Mouse (Mus musculus) cerebellum, adult 18-20 months (tissue): ENCODE measurements around the gene Rpl13a.

Experiments
- DNase-seq, 2 experiments: peaks; one replicate each; pipeline ENCODE4 v3.0.0; 2021

Gene Rpl13a

DNA sequence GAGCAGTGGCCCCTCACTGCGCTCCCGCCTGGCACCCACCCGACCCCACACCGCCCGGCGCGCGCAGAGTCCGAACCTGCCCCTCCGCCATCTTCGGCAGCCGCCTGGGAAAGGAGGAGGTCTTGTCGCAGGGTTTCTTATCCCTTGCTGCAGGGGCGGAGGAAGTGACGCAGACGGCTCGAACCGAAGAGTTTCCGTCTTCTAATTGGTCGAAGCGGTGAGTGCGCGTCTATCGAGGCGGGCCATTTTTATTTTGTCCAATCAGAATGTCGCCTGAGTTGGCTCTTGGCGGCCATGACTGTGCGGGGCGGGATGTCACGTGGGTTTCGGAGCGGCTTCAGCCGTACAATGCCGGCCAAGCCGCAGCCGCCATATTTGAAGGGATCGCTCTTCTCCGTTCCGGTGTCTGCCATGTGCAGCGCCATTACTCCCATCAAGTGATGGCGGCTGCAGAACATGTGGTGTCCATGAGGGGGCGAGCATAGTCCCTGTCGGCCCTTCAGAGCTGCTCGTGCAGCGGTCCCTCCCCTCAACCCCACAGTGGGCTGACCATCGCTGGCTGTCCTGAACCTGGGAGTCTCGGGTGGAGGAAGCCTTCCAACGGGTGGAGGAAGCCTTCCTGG lies at the start of gene Rpl13a:
Gene Rpl13a (minus strand): TSS at position 138 of the 623 bp plus-strand sequence.
- DNase-seq, result peak; percentile 98 to 99

DNA sequence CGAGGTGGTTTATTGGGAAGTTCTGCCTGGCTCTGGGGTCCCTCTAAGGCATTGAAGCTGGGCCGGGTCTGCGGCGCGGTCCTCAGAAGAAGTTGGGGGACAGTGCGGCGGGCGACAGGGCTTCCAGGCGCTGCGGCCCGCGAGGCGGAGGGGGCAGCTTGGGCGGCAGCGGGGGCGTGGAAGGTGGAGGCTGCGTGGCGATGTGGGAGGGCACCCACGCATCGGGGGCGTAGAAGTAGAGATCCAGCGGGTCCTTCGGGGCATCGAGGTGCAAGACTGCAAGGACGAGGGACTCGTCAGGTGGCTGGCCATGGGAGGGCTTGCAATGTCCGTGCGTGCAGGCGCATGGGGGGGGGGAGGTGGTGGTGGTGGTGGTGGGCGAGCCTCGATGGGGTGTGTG lies 47.8 kb upstream of the Rpl13a start:
- peak in 1 of 2 experiments; percentile 28 for DNase-seq

DNA sequence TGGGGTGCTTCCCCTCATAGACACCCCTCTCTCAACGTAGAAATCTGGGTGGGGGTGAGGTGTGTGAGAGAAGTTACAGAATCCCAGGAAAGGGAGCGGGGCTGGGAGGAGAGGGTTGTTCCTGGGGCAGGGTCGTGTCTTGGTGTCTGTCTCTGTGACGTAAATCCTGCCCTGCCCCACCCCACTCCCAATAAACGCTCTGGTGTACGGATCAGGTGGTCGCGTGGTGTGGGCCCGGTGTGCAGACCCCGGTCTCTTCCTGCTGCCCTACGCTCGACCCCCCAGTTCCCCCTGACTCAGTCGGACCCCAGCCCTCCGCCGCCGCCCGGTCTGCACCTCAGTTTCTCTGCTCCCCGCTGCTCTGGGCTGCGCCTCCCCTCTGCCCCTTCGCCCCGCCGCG lies 47.4 kb upstream of the Rpl13a start:
- DNase-seq, result peak in 1 of 2 experiments; percentile 12

DNA sequence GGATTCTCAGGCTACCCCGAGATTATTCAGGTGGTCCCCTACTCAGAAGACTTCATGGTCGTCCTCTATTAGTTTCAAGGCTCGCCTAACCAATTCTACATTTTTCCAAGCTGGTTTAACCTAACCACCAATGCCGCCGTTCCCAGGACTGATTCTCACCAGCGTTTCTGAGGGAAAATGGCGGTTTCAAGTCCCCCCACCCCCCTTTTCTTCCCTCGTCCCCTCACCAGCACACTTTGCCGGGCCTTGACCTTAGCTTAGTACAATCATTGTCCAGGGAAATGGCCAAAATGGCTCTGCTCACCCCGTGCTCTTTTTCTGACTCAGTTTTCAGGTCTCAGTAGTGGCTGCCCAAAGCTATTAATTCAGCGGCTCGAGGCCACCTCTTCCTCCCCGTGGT lies 46.8 kb upstream of the Rpl13a start:
- no peak for DNase-seq

DNA sequence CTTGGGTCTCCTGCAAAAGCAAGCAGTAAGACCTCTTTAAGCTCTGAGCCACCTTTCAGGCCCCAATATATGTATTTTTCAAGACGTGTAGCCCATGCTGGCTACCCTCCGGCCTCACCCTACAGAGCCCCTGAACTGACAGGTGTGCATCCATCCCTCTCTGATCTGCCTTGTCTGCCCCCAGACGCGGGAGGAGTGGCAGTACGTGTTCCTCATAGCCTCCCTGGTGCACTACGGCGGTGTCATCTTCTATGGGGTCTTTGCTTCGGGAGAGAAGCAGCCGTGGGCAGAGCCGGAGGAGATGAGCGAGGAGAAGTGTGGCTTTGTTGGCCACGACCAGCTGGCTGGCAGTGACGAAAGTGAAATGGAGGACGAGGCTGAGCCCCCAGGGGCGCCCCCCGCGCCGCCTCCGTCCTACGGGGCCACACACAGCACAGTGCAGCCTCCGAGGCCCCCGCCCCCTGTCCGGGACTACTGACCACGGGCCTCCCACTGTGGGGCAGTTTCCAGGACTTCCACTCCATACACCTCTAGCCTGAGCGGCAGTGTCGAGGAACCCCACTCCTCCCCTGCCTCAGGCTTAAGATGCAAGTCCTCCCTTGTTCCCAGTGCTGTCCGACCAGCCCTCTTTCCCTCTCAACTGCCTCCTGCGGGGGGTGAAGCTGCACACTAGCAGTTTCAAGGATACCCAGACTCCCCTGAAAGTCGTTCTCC lies 46.2 kb upstream of the Rpl13a start:
- DNase-seq, result peak in 1 of 2 experiments; percentile 23

DNA sequence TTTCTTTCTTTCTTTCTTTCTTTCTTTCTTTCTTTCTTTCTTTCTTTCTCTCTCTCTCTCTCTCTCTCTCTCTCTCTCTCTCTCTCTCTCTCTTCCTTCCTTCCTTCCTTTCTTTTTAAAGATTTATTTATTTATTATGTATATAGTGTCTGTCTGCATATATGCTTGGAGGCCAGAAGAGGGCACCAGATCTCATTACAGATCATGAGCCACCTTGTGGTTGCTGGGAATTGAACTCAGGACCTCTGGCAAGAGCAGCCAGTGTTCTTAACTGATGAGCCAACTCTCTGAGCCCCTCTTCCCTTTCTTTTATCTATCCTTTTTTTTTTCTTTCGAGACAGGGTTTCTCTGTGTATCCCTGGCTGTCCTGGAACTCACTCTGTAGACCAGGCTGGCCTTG lies 45.2 kb upstream of the Rpl13a start:
- DNase-seq, result peak in 1 of 2 experiments; percentile 36

DNA sequence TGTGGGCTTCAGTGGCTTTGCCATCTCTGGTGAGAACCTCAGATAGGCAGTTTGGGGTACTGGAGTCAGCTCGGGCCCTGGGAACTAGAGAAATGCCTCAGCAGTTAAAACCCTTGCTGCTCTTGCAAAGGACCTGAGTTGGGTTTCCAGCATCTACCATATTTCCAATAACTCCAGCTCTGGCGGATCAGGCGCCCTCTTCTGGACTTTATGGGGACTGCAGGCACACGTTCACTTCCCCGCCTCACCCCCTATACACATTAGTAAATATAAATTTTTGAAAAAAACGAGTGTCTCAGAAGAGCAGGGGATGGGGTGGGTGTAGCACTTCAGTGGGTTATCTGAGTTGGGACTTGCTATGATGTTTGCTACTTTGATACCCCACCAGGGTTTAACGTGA lies 44.4 kb upstream of the Rpl13a start:
- DNase-seq, result peak; percentile 38 to 61

DNA sequence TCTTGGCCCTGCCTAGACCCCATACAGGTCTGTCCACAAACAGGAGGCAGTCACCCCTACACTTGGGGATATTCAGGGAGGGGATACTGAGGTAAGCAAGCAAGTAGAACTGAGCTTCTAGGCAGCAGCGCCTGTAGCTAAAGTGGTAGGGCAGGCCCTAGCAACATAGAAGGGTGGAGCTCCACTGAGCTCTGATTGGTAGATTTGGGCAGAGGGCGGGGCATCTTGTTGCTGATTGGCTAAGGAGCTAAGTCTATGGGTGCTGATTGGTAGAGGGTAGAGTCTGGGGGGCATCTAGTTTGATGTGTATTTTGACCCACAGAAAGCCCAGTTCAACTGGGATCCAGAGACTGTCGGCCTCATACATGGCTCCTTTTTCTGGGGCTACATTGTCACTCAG lies 40.9 kb upstream of the Rpl13a start:
- DNase-seq, result peak; percentile 71 to 79

DNA sequence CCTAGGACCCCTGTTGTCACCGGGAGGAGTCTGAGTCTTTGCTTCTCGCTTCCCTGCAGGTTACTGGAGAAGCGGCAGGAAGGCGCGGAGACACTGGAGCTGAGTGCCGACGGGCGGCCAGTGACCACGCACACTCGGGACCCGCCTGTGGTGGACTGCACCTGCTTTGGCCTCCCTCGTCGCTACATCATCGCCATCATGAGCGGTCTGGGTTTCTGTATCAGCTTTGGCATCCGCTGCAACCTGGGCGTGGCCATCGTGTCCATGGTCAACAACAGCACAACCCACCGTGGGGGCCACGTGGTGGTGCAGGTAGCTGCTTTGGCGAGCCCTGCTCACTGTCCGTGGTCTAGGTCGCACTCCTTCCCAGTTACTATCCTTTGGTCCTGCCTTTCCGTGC lies 40.1 kb upstream of the Rpl13a start:
- peak; percentile 66 to 69 for DNase-seq

DNA sequence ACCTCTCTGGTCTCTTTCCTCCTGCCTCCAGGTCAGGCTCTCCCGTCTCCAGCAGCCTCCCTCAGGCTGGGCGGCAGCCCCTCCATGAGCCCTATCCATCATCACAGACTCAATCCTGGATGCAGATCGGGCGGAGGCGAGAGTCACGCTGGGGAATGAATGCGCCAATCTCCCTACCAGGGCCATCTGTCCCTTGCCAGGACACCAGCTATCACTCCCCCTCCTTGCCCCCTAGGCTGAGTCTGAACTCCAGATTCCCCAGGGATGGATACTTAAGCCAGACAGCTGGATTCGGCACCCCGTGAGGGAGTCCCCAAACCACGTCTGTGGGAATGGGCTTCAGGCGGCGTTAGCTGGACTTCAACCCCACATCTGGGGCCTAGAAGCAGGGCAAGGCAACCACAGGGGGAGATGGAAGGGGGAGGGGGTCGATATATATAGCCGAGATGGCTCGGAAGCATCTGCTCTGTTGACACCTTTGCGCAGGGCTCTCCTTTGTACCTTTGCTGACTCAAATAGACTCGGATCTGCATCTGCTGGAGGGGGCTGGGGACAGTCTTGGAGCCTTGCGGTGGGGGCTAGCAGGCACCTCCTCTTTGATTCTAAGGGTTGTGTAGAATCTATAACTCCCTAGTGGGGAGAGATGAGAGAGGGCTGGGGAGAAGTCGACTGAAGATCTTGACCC lies 39.3 kb upstream of the Rpl13a start:
- DNase-seq, result peak; percentile 80 to 84

DNA sequence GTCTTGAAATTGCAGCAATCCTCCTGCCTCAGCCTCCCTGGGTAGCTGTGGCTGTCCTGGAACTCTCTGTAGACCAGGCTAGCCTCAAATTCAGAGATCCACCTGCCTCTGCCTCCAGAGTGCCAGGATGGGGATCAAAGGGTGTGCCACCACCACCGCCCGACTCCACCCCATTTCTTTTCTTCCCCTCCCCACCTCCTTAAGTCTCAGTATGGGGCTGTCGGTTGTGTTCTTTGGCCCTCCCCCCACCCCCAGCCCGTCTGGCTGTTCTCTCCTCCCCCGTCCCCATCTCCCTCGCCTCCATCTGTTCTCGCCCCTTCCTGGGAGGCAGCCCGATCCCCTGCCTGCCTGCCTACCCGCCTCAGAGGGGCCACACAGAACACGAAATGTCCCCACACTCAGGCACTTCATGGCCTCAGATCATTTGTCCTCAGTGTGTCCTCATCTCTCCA lies 38.4 kb upstream of the Rpl13a start:
- peak; percentile 71 to 72 for DNase-seq

DNA sequence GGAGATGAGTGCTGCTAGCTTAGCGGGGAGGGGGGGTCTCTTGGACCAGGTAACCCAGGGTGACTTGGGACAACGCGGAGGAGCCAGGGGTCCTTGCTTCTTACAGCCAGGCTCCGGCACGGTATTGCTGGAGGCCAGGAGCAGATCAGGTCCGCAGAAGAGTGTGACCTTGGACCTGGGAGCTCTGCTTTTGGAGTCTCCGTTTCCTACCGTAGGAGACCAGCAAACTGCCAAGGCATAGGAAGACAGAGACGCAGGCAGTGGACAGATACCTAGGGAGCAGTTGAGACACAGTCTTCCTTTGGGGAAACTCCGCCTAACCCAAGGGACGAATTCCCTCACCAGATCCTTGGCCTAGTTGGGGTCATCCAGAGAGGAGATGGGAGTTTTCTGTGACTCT lies 37.1 kb upstream of the Rpl13a start:
- DNase-seq, result peak in 1 of 2 experiments; percentile 50

DNA sequence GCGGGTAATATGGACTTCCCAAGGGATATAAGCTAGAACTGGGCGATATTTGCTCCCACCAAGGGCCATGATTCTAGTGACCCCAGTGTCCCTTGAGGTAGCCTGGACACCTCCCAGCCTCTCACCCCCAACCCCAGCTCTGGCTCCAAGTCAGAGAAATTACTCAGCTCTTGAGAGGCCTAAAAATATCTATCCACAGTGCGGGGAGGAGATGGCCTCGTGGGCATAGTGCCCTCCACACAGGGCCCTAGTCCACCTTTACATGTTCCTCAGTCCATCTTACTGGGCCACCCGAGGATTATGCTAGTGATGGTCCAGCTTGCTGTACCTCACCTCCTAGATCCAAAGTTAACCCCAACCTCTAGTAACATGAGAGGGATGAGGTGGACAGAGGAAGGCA lies 36.3 kb upstream of the Rpl13a start:
- peak; percentile 69 for DNase-seq

DNA sequence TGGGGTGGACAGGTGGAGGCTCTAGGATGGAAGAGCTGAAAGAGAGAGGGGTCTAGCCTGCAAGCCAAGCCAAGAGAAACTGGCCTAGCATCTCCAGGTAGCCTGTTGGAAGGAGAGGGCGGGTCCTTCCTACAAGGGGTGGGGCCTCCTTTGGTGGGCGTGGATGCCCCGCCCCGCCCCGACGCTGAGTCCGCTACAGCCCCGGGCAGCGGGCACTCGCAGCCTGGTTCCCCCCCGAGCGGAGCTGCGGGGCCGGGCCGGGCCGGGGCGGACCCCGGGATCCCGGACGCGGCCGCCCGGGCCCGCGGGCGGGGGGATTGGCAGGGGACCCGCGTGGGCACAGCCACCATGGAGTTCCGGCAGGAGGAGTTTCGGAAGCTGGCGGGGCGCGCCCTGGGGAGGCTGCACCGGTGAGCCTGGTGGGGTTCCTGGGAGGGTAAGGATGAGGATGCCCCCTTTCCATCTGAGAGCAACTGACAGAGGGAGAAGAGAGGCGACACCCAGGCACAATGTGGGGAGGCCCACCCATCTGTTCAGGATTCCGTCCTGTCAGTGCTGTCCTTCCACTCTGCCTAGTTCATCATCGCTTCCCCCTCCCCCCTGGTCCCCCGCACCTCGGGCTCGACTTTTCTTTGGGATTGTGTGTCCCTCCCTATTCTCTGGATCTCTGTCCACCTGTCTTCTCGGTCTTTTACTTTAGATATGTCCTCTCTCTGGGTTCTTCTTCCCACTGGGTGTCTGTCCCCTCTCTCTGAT lies 35.4 kb upstream of the Rpl13a start, which contains the start of gene Slc17a7:
Gene Slc17a7 (plus strand): TSS at position 215 of the 756 bp plus-strand sequence.
- peak; percentile 84 to 87 for DNase-seq

DNA sequence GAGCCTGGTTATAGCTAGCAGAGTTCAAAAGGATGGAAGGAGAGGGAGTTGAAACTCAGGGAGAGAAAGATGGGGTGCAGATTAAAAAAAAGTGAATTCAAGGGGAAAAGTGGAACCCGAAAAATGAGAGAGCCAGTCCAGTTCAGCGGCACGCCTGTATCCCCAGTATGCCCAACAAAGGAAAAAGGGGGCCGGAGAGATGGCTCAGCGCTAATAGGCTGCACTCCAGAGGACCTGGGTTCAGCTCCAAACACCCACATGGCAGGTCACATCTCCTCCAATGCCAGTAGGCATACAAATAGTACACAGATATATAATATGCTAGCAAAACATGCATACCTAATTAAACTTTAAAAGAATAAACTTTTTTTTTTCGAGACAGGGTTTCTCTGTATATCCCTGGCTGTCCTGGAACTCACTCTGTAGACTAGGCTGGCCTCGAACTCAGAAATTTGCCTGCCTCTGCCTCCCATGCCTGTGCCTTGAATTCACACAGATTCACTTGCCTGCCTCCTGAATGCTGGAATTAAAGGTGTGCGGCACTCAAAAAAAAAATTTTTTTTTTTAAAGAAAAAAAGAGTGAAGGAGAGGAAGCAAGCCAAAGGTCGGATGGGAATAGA lies 34.5 kb upstream of the Rpl13a start:
- DNase-seq, result peak in 1 of 2 experiments; percentile 39

DNA sequence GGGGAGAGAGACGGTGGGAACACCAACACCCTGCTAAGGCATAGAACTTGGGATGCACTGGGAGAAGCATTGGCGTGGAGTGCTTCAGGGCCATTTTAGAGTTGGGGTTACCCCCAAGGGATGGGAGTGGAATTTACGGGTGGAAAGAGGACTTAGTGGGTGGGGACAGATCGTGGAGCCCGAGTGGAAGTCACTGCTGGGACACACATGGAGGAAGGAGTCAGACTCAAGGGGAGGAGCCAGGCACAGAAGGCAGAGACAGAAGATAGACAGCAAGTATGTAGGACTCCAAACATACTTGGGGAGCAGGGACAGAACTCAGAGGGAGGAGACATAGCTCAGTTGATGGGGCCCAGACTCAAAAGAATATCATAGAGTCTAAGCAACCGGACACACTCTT lies 34.0 kb upstream of the Rpl13a start:
- peak in 1 of 2 experiments; percentile 61 for DNase-seq

DNA sequence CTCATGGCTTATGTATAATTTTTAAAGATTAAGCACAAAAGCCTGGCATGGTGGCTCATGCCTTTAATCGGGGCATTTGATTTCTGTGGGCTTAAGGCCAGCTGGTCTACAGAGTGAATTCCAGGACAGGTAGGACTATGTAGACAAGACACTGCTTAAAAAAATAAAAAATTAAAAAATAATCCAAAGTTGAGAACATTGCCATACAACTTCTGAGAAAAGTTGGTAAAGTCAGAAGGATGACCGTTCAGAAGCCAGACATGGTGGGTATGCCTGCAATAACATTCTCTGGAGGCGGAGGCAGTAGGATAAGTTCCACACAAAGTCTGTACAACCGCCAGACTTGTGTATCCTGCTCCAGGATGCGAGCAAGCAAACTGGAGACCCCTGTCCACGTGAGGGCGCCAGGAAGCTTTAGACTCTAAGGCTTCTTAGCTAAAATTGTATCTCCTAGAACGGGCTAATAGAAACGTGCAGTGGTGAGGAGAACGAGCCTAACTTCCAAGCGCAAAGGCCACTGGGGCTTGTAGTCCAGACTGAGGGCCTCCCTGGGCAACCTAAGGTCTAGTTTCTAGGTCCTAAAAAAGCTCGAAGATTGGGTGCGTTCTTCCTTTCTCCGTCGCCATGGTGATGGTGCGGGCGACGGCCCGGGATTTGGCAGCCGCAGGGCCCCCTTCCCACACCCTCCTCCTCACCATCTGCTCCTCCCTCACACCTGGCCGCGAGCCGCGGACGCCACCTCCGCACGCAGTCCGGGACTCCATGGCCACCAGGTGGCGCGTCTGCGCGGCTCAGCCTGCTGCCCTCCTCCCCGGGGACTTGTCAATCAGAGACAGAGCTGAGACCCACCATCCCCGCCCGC lies 33.3 kb upstream of the Rpl13a start:
- DNase-seq, result peak; percentile 97 to 99

DNA sequence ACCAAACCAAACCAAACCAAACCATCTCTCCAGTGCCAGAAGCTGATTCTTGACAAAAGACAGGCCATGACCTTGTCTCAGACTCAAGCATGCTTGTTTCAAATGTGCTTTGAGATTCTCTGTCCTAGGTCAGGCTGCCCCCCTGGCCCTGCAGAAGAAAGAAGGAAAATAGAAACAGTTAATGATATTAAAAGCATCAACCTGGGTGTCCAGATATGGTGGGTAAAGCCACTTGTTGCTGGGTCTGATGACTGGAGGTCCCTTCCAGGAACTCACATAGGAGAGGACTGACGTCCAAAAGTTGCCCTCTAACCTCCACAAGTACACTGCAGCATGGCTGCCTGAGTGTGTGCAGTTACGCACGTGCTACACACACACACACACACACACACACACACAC lies 32.3 kb upstream of the Rpl13a start:
- DNase-seq, result peak in 1 of 2 experiments; percentile 15

DNA sequence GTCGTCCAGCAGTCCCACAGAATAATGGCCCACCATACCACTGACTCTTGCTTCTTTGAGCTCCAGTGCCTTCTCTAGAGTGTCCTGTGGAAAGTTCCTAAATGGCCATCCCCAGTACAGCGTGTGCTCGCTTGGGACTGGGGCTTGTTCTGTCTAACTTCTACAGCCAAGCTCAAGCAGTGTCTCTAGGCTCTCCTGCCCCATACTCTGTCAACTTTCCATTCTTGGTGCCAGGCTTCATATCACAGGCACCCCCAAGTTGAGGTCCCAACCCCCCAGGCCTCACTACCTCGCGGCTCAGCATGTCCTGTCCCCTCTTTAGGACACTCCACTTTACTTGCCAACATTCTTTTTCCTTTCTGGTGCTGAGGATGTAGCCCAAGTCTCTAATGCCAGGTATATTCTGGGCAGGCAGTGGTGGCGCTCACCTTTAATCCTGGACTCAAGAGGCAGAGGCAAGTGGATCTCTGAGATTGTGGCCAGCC lies 31.8 kb upstream of the Rpl13a start:
- no peak for DNase-seq

DNA sequence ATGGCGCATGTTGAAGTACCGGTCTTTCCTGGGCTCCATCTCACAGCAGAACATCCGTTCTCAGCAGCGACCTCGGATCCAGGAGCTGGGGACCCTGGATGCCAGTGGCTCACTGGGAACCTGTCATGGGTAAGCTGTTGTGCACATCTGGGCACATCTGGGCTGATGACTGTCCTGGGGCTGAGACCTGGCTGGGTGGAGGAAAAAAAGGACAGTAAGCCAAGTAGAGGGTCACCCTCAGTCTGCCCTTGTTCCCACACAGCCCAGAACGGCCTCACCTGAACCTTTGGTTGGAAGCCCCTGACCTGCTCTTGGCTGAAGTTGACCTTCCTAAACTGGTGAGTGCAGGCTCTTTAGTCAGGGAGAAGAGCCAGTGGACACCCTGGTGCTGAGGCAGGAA lies 30.4 kb upstream of the Rpl13a start:
- DNase-seq, result peak in 1 of 2 experiments; percentile 18

DNA sequence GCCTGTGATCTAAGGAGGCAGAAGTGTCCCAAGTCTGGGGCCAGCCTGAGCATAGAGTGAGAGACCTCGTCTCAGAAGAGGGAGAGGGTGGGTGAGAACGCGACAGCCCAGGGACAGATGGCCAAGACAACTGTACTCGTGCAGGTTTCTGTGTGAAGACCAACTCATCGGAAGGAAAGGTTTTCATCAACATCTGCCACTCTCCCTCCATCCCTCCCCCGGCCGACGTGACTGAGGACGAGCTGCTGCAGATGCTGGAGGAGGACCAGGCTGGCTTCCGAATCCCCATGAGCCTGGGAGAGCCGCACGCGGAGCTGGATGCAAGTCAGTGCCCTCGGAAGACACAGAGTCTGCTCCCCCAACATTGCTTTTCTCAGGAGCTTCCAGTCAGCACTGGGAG lies 28.9 kb upstream of the Rpl13a start:
- no peak for DNase-seq
